Comparison of ENCODE assay signal across 9 mouse cellular contexts in genomic region chr17:47672311-47673111, GRCm38 (mm10). TPM values are rescaled to one million over a fixed set of nuclear protein-coding genes. Genes with fewer than 3 reads are reported as not detected.
DNase-seq lines count a peak whose midpoint lies in the region; ATAC-seq and TF ChIP-seq lines count a peak whose summit lies in the region.
"Had no signal": no experiment of that assay in that cellular context is flagged by ENCODE, and none has a peak within 500 bp of the region (broad histone marks: within the 10 kb centered on the region; RNA-seq: fewer than 3 reads in every experiment).

No protein-coding gene starts in this region.

- no peak overlapping the region for H3K9ac ChIP-seq in intestine, postnatal 0 days (ENCODE audit: low read depth, low read length)
- peak overlapping the region; percentile 45; the same call in 1 of the 2 replicates for H3K9ac ChIP-seq in liver, embryonic 13.5 days
- peak overlapping the region; percentile 54 for H3K9ac ChIP-seq in neural tube, embryonic 12.5 days

- H3K36me3 ChIP-seq in intestine, postnatal 0 days (ENCODE audit: control insufficient read depth, insufficient read depth), result peaks cover 6% of the 10 kb centered on the region
- H3K36me3 ChIP-seq in liver, embryonic 13.5 days, result peaks cover 38% of the 10 kb centered on the region
- H3K36me3 ChIP-seq in neural tube, embryonic 12.5 days, result peaks cover 15% of the 10 kb centered on the region

- H3K27me3 ChIP-seq in intestine, postnatal 0 days (replicated peaks; ENCODE audit: control insufficient read depth, insufficient read depth, low read length), result no peaks in the 10 kb centered on the region
- H3K27me3 ChIP-seq in liver, embryonic 13.5 days, result peaks cover 36% of the 10 kb centered on the region
- peaks cover 5% of the 10 kb centered on the region for H3K27me3 ChIP-seq in neural tube, embryonic 12.5 days (replicated peaks)
- H3K27me3 ChIP-seq: CH12.LX had no signal

- no peaks in the 10 kb centered on the region for H3K4me1 ChIP-seq in intestine, postnatal 0 days (replicated peaks; ENCODE audit: control insufficient read depth, insufficient read depth, low read length)
- peaks cover 13% of the 10 kb centered on the region for H3K4me1 ChIP-seq in liver, embryonic 13.5 days (replicated peaks)
- H3K4me1 ChIP-seq in neural tube, embryonic 12.5 days, result peaks cover 13% of the 10 kb centered on the region

- H3K4me3 ChIP-seq in left cerebral cortex, adult 2 months, result peak overlapping the region; percentile 57
- peak overlapping the region; percentile 32 for H3K4me3 ChIP-seq in intestine, postnatal 0 days (ENCODE audit: low read depth, low read length)
- H3K4me3 ChIP-seq in liver, embryonic 13.5 days (replicated peaks), result peak overlapping the region; percentile 51
- H3K4me3 ChIP-seq in neural tube, embryonic 12.5 days, result peak overlapping the region; percentile 35

- 14% methylated on average over 61 of the region's 68 CpGs for WGBS in intestine, postnatal 0 days
- WGBS in liver, embryonic 13.5 days (ENCODE audit: insufficient replicate concordance), result 11% methylated on average over 68 of the region's 68 CpGs
- WGBS in neural tube, embryonic 12.5 days, result 3% methylated on average over 68 of the region's 68 CpGs

- peak overlapping the region; percentile 78 for H3K4me2 ChIP-seq in intestine, postnatal 0 days (replicated peaks; ENCODE audit: low read depth)
- H3K4me2 ChIP-seq in liver, embryonic 13.5 days, result peak overlapping the region; percentile 71
- H3K4me2 ChIP-seq in neural tube, embryonic 12.5 days (replicated peaks), result peak overlapping the region; percentile 84

- no peaks in the 10 kb centered on the region for H3K9me3 ChIP-seq in intestine, postnatal 0 days (ENCODE audit: control insufficient read depth)
- no peaks in the 10 kb centered on the region for H3K9me3 ChIP-seq in liver, embryonic 13.5 days (replicated peaks)
- no peaks in the 10 kb centered on the region for H3K9me3 ChIP-seq in neural tube, embryonic 12.5 days

- peak; percentile 5 for TF ChIP-seq CTCF in left cerebral cortex, adult 2 months (IDR thresholded peaks at IDR 0.05)
- peak; percentile 62 for TF ChIP-seq CTCF in intestine, postnatal 0 days (IDR thresholded peaks at IDR 0.05; ENCODE audit: low read depth)

- intact Hi-C loops in left cerebral cortex, adult 2 months (cut with DNase I), result loop anchor here (5.0 kb wide), 2 partner anchors 45 to 160 kb away; no protein-coding TSS in a partner anchor

- DNase-seq in left cerebral cortex, adult 2 months (ENCODE audit: extremely low spot score in 1 of 2, low spot score in 2 of 2), result peak; percentile 55 to 61
- no peak for DNase-seq in left cerebral cortex, adult 9 months (ENCODE audit: low spot score in 2 of 2)
- peak; percentile 54 for DNase-seq in embryo, embryonic 11.5 days (ENCODE audit: low read depth, low spot score)
- peak; percentile 64 to 79 for DNase-seq in heart, adult 18-20 months
- DNase-seq in liver, embryonic 13.5 days, result no peak
- no peak for DNase-seq in spleen, postnatal 14 days (ENCODE audit: low spot score in 2 of 2)

- H3K27ac ChIP-seq in left cerebral cortex, adult 2 months, result peak overlapping the region; percentile 78
- no peak overlapping the region for H3K27ac ChIP-seq in intestine, postnatal 0 days (ENCODE audit: low read depth, low read length)
- H3K27ac ChIP-seq in liver, embryonic 13.5 days, result no peak overlapping the region
- no peak overlapping the region; the same call in 1 of the 2 replicates for H3K27ac ChIP-seq in neural tube, embryonic 12.5 days

- peak; percentile 50 for ATAC-seq in intestine, postnatal 0 days
- ATAC-seq in liver, embryonic 13.5 days (ENCODE audit: low read depth), result 0 out of 2 replicates have a peak, but pooled peaks have one; percentile 23
- ATAC-seq in neural tube, embryonic 12.5 days (ENCODE audit: low FRiP score, low read depth), result peak; percentile 57

RNA-seq across cellular contexts. Expression of gene Tomm6, which starts 15.7 kb away (rescaled TPM):
- total RNA-seq in left cerebral cortex, adult 2 months (2021), result 100 to 1,000 TPM; 185 to 208 TPM
- total RNA-seq in heart, adult 18-20 months (2021), result 100 to 1,000 TPM; 118 to 129 TPM
- polyA plus RNA-seq in intestine, postnatal 0 days (2015; fragmentation: Nextera tagmentation; extraction: Ambion mirVana), result 384 and 398 TPM in 2 replicates
- 288 and 289 TPM in 2 replicates for polyA plus RNA-seq in liver, embryonic 13.5 days (2015; fragmentation: Nextera tagmentation; extraction: Ambion mirVana)
- 327 and 354 TPM in 2 replicates for polyA plus RNA-seq in neural tube, embryonic 12.5 days (2016; fragmentation: Nextera tagmentation; extraction: Ambion mirVana)

RNA-seq across cellular contexts. Expression of gene Frs3, which starts 16.3 kb away (rescaled TPM):
- total RNA-seq in left cerebral cortex, adult 2 months (2021), result 10 to 100 TPM; 27.5 to 31.0 TPM
- total RNA-seq in heart, adult 18-20 months (2021), result 1 to 10 TPM; 4.6 to 5.4 TPM
- 2.9 TPM in 2 replicates for polyA plus RNA-seq in intestine, postnatal 0 days (2015; fragmentation: Nextera tagmentation; extraction: Ambion mirVana)
- 0.96 and 1.4 TPM in 2 replicates for polyA plus RNA-seq in liver, embryonic 13.5 days (2015; fragmentation: Nextera tagmentation; extraction: Ambion mirVana)
- polyA plus RNA-seq in neural tube, embryonic 12.5 days (2016; fragmentation: Nextera tagmentation; extraction: Ambion mirVana), result 22.7 and 24.1 TPM in 2 replicates

RNA-seq across cellular contexts. Expression of gene Gm21981, which starts 21.7 kb away (rescaled TPM):
- 1 to 10 TPM; 3.1 to 4.1 TPM for total RNA-seq in left cerebral cortex, adult 2 months (2021)
- total RNA-seq in heart, adult 18-20 months (2021), result under 1 TPM; 0.40 to 0.75 TPM
- 0.12 TPM in 1 of 2 replicates, not detected in the other for polyA plus RNA-seq in intestine, postnatal 0 days (2015; fragmentation: Nextera tagmentation; extraction: Ambion mirVana)
- polyA plus RNA-seq in liver, embryonic 13.5 days (2015; fragmentation: Nextera tagmentation; extraction: Ambion mirVana), result 0.06 and 0.07 TPM in 2 replicates
- 0.28 and 0.54 TPM in 2 replicates for polyA plus RNA-seq in neural tube, embryonic 12.5 days (2016; fragmentation: Nextera tagmentation; extraction: Ambion mirVana)

RNA-seq across cellular contexts. Expression of gene Prickle4, which starts 22.0 kb away (rescaled TPM):
- 1 to 10 TPM; 5.2 to 6.5 TPM for total RNA-seq in left cerebral cortex, adult 2 months (2021)
- total RNA-seq in heart, adult 18-20 months (2021), result 1 to 10 TPM; 4.3 to 5.1 TPM
- polyA plus RNA-seq in intestine, postnatal 0 days (2015; fragmentation: Nextera tagmentation; extraction: Ambion mirVana), result 0.33 and 0.64 TPM in 2 replicates
- not detected in 2 replicates for polyA plus RNA-seq in liver, embryonic 13.5 days (2015; fragmentation: Nextera tagmentation; extraction: Ambion mirVana)
- 0.86 and 1.3 TPM in 2 replicates for polyA plus RNA-seq in neural tube, embryonic 12.5 days (2016; fragmentation: Nextera tagmentation; extraction: Ambion mirVana)

RNA-seq across cellular contexts. Expression of gene Usp49, which starts 42.0 kb away (rescaled TPM):
- total RNA-seq in left cerebral cortex, adult 2 months (2021), result 10 to 100 TPM in 1 of 2 experiments, 1 to 10 TPM in 1; 9.6 to 13.1 TPM
- total RNA-seq in heart, adult 18-20 months (2021), result 1 to 10 TPM; 1.4 to 3.7 TPM
- 2.6 and 2.9 TPM in 2 replicates for polyA plus RNA-seq in intestine, postnatal 0 days (2015; fragmentation: Nextera tagmentation; extraction: Ambion mirVana)
- 3.3 and 4.1 TPM in 2 replicates for polyA plus RNA-seq in liver, embryonic 13.5 days (2015; fragmentation: Nextera tagmentation; extraction: Ambion mirVana)
- polyA plus RNA-seq in neural tube, embryonic 12.5 days (2016; fragmentation: Nextera tagmentation; extraction: Ambion mirVana), result 10.4 and 12.5 TPM in 2 replicates

Comparison
In these comparisons a context has a peak if more than half of its experiments do, and no peak if none do; other contexts are left out.
1. DNase-seq: peak in left cerebral cortex, adult 2 months (2 of 2), embryo, embryonic 11.5 days (single experiment) and heart, adult 18-20 months (2 of 2); none in left cerebral cortex, adult 9 months (0 of 2), liver, embryonic 13.5 days (single experiment) and spleen, postnatal 14 days (0 of 2).
2. Peak in every context shown above with its lines, with median percentiles within 50 percentile points of each other: H3K4me3 ChIP-seq, ATAC-seq and H3K4me2 ChIP-seq.